Mouse (Mus musculus): ENCODE measurements around the gene Cnot2. TPM values are rescaled to one million over a fixed set of nuclear protein-coding genes. Genes with fewer than 3 reads are reported as not detected.
"Not testable (repeated sequence)": the region's sequence is repeated elsewhere in the genome, so short reads cannot be mapped to it uniquely, and the experiment has no call there.

Gene Cnot2
- 124 and 125 TPM in 2 replicates for polyA plus RNA-seq (2016; fragmentation: Nextera tagmentation; extraction: Ambion mirVana)

GRCm38 (mm10) chr10:116581369-116581718 lies at the start of gene Cnot2:
Gene Cnot2 (minus strand): TSS chr10:116581511.
- ATAC-seq (ENCODE audit: low FRiP score) = peak; percentile 83; the same call in 1 of the 2 replicates
- WGBS = under 1% methylated on average over 47 of the region's 47 CpGs

DNA sequence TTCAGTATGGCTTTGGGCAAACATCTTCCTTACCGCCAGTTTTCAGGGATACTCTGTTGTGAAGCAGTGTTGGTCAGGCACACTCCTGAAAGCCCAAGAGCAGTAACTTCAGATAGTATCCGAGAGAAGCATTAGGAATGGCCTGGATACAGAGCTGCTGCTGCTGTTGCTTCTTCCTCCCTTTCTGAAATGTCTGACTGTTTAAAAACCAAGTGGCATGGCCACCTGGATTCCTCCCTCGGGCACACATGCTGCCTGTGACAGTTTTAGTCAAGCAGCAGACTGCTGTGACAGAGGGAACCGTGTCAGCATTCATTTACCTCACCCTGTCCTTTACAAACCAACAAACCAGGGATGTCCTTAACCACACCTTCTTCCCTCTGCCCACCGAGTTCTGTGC lies 47.6 kb upstream of the Cnot2 start:
- H3K9me3 ChIP-seq = no peaks in the 10 kb centered on the region

More at GRCm38 (mm10) chr10:116581369-116581718, at the start of gene Cnot2:
- Histone ChIP-seq H3K9ac (peak within 1 kb of the TSS; percentile 99), H3K4me1 (peaks cover 14% of the 10 kb centered on the region), H3K27me3 (no peaks in the 10 kb centered on the region), H3K4me3 (replicated peaks) (peak within 1 kb of the TSS; percentile 88), H3K27ac (peak within 1 kb of the TSS; percentile 99), H3K4me2 (peak within 1 kb of the TSS; percentile 68), H3K9me3 (no peaks in the 10 kb centered on the region), H3K36me3 (replicated peaks) (0 out of 2 replicates have a peak, but pooled peaks cover 9% of the 10 kb centered on the region)

DNA sequence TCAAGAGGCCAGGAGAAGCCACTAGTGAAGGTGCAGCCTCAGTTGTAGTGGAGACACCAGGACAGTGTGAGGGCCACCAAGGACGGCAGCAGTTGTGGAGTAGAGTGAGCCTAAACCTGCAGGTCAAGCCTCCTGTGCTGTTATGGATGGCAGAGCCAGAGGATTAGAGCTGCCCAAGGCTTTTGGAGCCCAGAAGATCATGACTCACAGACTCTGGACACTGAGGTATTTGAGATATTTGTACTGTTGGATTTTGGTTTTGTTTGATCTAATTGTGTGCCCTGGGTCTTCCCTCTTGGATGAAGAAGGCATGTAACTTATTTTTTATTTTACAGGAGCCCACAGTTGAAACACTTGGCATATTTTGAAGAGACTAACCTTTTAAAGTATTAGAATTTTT lies 44.7 kb upstream of the Cnot2 start:
- no peak for ATAC-seq (ENCODE audit: low FRiP score)
- H3K9me3 ChIP-seq = no peaks in the 10 kb centered on the region
- no peak overlapping the region for H3K27ac ChIP-seq
- H3K36me3 ChIP-seq (replicated peaks) = no peaks in the 10 kb centered on the region
- H3K4me1 ChIP-seq = no peaks in the 10 kb centered on the region
- H3K4me3 ChIP-seq (replicated peaks) = no peak overlapping the region
- no peak overlapping the region for H3K4me2 ChIP-seq
- no peaks in the 10 kb centered on the region for H3K27me3 ChIP-seq
- 100% methylated on average over 1 of the region's 1 CpGs for WGBS
- H3K9ac ChIP-seq = no peak overlapping the region

More for the DNA sequence above, 47.6 kb upstream of the Cnot2 start:
- no peak overlapping the region for H3K9ac ChIP-seq
- H3K4me1 ChIP-seq = no peaks in the 10 kb centered on the region
- H3K4me2 ChIP-seq = no peak overlapping the region
- no peak overlapping the region for H3K4me3 ChIP-seq (replicated peaks)
- H3K27me3 ChIP-seq = no peaks in the 10 kb centered on the region
- H3K27ac ChIP-seq = no peak overlapping the region
- 84% methylated on average over 5 of the region's 5 CpGs for WGBS
- no peak for ATAC-seq (ENCODE audit: low FRiP score)
- H3K36me3 ChIP-seq (replicated peaks) = no peaks in the 10 kb centered on the region

- WGBS = 95% methylated on average over 9 of the region's 10 CpGs
- H3K27ac ChIP-seq; H3K4me3 ChIP-seq (replicated peaks); ATAC-seq (ENCODE audit: low FRiP score); H3K9ac ChIP-seq; H3K27me3 ChIP-seq; H3K4me2 ChIP-seq; H3K36me3 ChIP-seq (replicated peaks); H3K4me1 ChIP-seq; H3K9me3 ChIP-seq: not testable (repeated sequence)
Observed at GRCm38 (mm10) chr10:116613250-116613649, 31.9 kb upstream of the Cnot2 start.

- ATAC-seq (ENCODE audit: low FRiP score) = no peak
- Histone ChIP-seq H3K27me3 (no peaks in the 10 kb centered on the region), H3K27ac (no peak overlapping the region), H3K36me3 (replicated peaks) (no peaks in the 10 kb centered on the region), H3K4me2 (no peak overlapping the region), H3K4me1 (no peaks in the 10 kb centered on the region), H3K9ac (no peak overlapping the region), H3K9me3 (no peaks in the 10 kb centered on the region), H3K4me3 (replicated peaks) (no peak overlapping the region)
- 96% methylated on average over 4 of the region's 4 CpGs for WGBS
Observed at GRCm38 (mm10) chr10:116604905-116605162, 23.5 kb upstream of the Cnot2 start.

GRCm38 (mm10) chr10:116604081-116604904 lies 23.0 kb upstream of the Cnot2 start:
- no peaks in the 10 kb centered on the region for H3K27me3 ChIP-seq
- no peak overlapping the region for H3K9ac ChIP-seq
- H3K4me3 ChIP-seq (replicated peaks) = no peak overlapping the region
- H3K36me3 ChIP-seq (replicated peaks) = no peaks in the 10 kb centered on the region
- no peaks in the 10 kb centered on the region for H3K9me3 ChIP-seq
- no peak overlapping the region for H3K4me2 ChIP-seq
- H3K27ac ChIP-seq = no peak overlapping the region
- 92% methylated on average over 6 of the region's 6 CpGs for WGBS
- no peaks in the 10 kb centered on the region for H3K4me1 ChIP-seq
- no peak for ATAC-seq (ENCODE audit: low FRiP score)

DNA sequence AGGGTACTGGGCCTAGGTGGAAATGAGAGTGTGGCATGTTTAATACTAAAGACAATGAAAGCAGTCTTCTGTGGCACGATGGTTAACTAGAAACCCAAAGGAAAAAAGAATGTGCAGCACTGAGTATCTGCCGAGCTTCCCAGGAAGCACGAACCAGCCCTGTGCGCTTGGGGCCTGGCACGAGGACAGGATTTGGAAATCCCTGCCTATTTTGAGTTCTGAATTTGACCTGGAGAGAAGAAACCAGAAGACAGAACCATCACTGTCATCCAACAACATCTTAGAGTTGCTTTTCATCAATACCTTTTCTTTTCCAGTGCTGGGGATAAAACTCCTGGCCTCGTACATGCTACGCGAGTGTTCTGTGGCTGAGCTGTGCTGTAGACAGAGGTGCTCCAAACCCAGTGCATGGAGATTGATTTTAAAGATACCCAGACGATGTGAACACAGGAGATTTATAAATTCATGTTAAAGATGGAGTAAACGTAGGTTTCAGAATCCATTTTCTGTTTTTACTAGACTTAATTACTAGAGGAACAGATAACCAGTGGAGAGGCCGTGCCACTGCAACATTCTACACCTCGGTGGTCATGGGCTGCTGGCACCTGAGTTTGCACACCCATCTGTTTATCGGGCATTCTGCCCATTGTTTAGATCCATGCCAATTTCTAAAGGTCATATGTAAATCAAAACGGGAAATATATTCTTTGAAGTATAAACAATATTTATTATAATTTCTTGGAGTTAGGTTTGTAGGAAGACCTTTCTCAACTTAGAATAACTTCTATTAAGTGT lies 17.9 kb upstream of the Cnot2 start:
- H3K4me3 ChIP-seq (replicated peaks) = no peak overlapping the region
- 91% methylated on average over 14 of the region's 14 CpGs for WGBS

GRCm38 (mm10) chr10:116582738-116583137 lies 1.4 kb upstream of the Cnot2 start:
- Histone ChIP-seq H3K27ac (no peak overlapping the region), H3K9ac (no peak overlapping the region; the same call in 1 of the 2 replicates), H3K36me3 (replicated peaks) (0 out of 2 replicates have a peak, but pooled peaks cover 9% of the 10 kb centered on the region), H3K4me2 (peak overlapping the region; percentile 68), H3K9me3 (no peaks in the 10 kb centered on the region), H3K4me3 (replicated peaks) (peak overlapping the region; percentile 88), H3K27me3 (no peaks in the 10 kb centered on the region), H3K4me1 (peaks cover 14% of the 10 kb centered on the region)
- WGBS = 27% methylated on average over 6 of the region's 6 CpGs
- no peak for ATAC-seq (ENCODE audit: low FRiP score)

More for the DNA sequence above, 17.9 kb upstream of the Cnot2 start:
- Histone ChIP-seq H3K4me2 (no peak overlapping the region), H3K27me3 (no peaks in the 10 kb centered on the region), H3K27ac (no peak overlapping the region), H3K9ac (no peak overlapping the region), H3K9me3 (no peaks in the 10 kb centered on the region), H3K36me3 (replicated peaks) (no peaks in the 10 kb centered on the region), H3K4me1 (no peaks in the 10 kb centered on the region)
- no peak for ATAC-seq (ENCODE audit: low FRiP score)

- under 1% methylated on average over 58 of the region's 67 CpGs for WGBS
- Histone ChIP-seq H3K4me2 (peak overlapping the region; percentile 68), H3K9me3 (no peaks in the 10 kb centered on the region), H3K4me1 (peaks cover 14% of the 10 kb centered on the region), H3K4me3 (replicated peaks) (peak overlapping the region; percentile 88), H3K9ac (peak overlapping the region; percentile 99), H3K27me3 (no peaks in the 10 kb centered on the region), H3K36me3 (replicated peaks) (0 out of 2 replicates have a peak, but pooled peaks cover 9% of the 10 kb centered on the region), H3K27ac (peak overlapping the region; percentile 99)
- ATAC-seq (ENCODE audit: low FRiP score) = peak; percentile 88
Observed at GRCm38 (mm10) chr10:116581719-116582481, 589 bp upstream of the Cnot2 start.

GRCm38 (mm10) chr10:116580591-116581358 lies 536 bp downstream of the Cnot2 start:
- no peaks in the 10 kb centered on the region for H3K27me3 ChIP-seq
- no peaks in the 10 kb centered on the region for H3K9me3 ChIP-seq
- H3K4me1 ChIP-seq = peaks cover 14% of the 10 kb centered on the region
- H3K36me3 ChIP-seq (replicated peaks) = 0 out of 2 replicates have a peak, but pooled peaks cover 9% of the 10 kb centered on the region
- WGBS = 0% methylated on average over 39 of the region's 71 CpGs
- H3K9ac ChIP-seq = peak overlapping the region; percentile 99
- H3K27ac ChIP-seq = peak overlapping the region; percentile 99
- H3K4me3 ChIP-seq (replicated peaks) = peak overlapping the region; percentile 88
- H3K4me2 ChIP-seq = peak overlapping the region; percentile 68
- peak; percentile 82 for ATAC-seq (ENCODE audit: low FRiP score)

DNA sequence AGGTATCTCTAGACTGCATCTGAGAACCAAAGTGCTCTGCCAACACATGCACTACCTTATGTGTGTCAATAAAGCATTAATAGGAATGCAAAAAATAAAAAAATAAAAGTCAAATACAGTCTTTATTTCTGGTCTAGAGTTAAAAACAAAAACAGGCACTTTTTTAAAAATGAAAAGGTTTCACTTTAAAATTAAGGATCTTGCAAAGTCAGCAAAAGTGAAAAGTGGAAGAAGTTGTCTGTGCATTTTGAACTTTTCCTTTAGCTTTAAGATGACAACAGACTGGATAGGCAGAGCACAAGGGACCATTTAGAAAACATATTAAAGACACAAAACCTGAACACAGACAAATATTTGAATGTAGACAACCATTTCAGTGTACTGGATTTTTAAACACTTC lies 1.8 kb downstream of the Cnot2 start:
- no peak for ATAC-seq (ENCODE audit: low FRiP score)
- Histone ChIP-seq H3K4me1 (peaks cover 14% of the 10 kb centered on the region), H3K9me3 (no peaks in the 10 kb centered on the region), H3K27ac (no peak overlapping the region), H3K4me3 (replicated peaks) (peak overlapping the region; percentile 88; the same call in 1 of the 2 replicates), H3K4me2 (peak overlapping the region; percentile 68), H3K27me3 (no peaks in the 10 kb centered on the region), H3K36me3 (replicated peaks) (0 out of 2 replicates have a peak, but pooled peaks cover under 1% of the 10 kb centered on the region), H3K9ac (no peak overlapping the region)

All from forebrain, embryonic 12.5 days (tissue).